Mouse (Mus musculus): ENCODE results near the gene Cdc42bpa.

DNA sequence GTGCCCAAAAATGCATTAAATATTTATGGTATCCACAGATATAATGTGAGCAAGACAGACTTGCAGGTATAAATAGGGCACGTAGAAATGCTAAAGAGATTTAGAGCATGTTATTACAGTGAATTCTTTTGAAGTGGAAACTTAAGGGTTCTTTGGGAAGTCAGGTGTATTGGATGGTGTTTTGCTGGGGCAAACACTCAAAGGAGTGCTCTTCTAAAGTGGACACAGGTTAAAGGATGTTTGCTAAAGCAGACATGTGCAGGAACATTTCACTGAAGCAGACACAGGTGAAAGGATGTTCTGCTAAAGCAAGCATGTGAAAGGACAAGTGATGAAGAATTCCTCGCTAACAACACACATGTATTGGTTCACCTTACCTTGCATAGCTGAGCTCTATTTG is 83.9 kb downstream of the Cdc42bpa start:
- TF ChIP-seq CTCF (IDR thresholded peaks at IDR 0.05; ENCODE audit: low read depth): no peak
- no peak for TF ChIP-seq EP300 (IDR thresholded peaks at IDR 0.05; ENCODE audit: low read depth)
